Mouse (Mus musculus) hindbrain, embryonic 14.5 days (tissue): ENCODE results near the gene Rrp8. TPM values are rescaled to one million over a fixed set of nuclear protein-coding genes. Genes with fewer than 3 reads are reported as not detected.

Experiments
- ATAC-seq: fragments of 200-750 bp; cut with Nextera tagmentation; 2 replicates; pipeline ENCODE4 v1.8.0; 2017; ENCODE audit warnings: moderate number of reproducible peaks, mild to moderate bottlenecking, moderate TSS enrichment, moderate library complexity; ENCODE audit not compliant: low FRiP score
- DNase-seq: peaks from one replicate; pipeline ENCODE4 v3.0.0-alpha.2; 2015; ENCODE audit warnings: low spot score
- H3K27ac ChIP-seq: fragments of 300-500 bp; sonication (generic); 2 replicates; pipeline ENCODE4 v1.5.1; 2014; ENCODE audit warnings: mild to moderate bottlenecking, moderate library complexity
- H3K27me3 ChIP-seq: fragments of 300-500 bp; sonication (generic); 2 replicates; pipeline ENCODE4 v1.6.1; 2014; ENCODE audit warnings: mild to moderate bottlenecking, low read length, mixed read lengths; ENCODE audit not compliant: control insufficient read depth, insufficient read depth
- H3K36me3 ChIP-seq: fragments of 300-500 bp; sonication (generic); replicated peaks from 2 replicates; pipeline ENCODE4 v1.6.1; 2014; ENCODE audit not compliant: control insufficient read depth, insufficient read depth
- H3K4me1 ChIP-seq: fragments of 300-500 bp; sonication (generic); replicated peaks from 2 replicates; pipeline ENCODE4 v1.6.1; 2014; ENCODE audit warnings: antibody characterized with exemption, low read length, mixed read lengths; ENCODE audit not compliant: control insufficient read depth, insufficient read depth
- H3K4me2 ChIP-seq: fragments of 300-500 bp; sonication (generic); replicated peaks from 2 replicates; pipeline ENCODE4 v1.6.1; 2014; ENCODE audit warnings: mild to moderate bottlenecking, moderate library complexity
- H3K4me3 ChIP-seq: fragments of 300-500 bp; sonication (generic); replicated peaks from 2 replicates; pipeline ENCODE4 v1.5.1; 2014; ENCODE audit warnings: mild to moderate bottlenecking, low read length
- H3K9ac ChIP-seq: fragments of 300-500 bp; sonication (generic); 2 replicates; pipeline ENCODE4 v1.6.1; 2014
- H3K9me3 ChIP-seq: fragments of 300-500 bp; sonication (generic); 2 replicates; pipeline ENCODE4 v1.6.1; 2016; ENCODE audit warnings: low read length; ENCODE audit not compliant: control insufficient read depth
- WGBS: fragments of 180-500 bp; shearing (Covaris S2); extraction: QIAGEN DNeasy Blood & Tissue Kit; methylation state at CpG from one replicate; pipeline ENCODE4 v1.1.7; 2014; 5-methylcytosine and 5-hydroxymethylcytosine counted together
- polyA plus RNA-seq: library from polyadenylated mRNA; unstranded; fragments of >200 nt; fragmentation: Nextera tagmentation; extraction: Ambion mirVana; gene quantifications from 2 replicates; pipeline ENCODE4 v1.2.1, GENCODE M21; 2014

Gene Rrp8
- polyA plus RNA-seq, result 21.3 and 24.1 TPM in 2 replicates

DNA sequence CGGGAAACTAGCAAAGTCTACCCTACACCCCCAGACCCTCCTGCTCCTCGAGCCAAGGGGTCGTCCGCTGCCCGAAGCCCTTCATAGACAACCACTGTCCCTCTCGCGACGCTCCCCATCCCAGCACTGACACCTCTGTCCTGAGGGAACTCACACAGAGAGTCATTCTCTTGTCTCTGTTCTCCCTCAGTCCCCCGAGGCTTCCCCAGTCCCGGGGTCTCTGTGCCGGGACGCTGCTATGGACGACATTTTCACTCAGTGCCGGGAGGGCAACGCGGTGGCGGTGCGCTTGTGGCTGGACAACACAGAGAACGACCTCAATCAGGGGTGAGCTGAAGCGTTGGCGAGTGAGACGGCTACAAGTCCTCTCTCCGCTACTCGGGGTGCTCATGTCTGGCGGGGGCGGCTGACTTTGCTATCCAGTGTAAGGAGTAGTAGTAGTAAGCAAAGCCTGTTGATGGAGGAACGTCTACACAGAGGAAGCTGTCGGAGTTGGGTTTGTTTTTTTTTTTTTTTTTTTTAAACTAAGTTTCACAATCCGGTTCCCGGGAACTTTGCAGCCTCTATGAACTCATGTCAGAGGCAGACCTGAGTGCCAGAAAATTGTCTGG is at the start of gene Rrp8:
TSS of gene Rrp8 (minus strand) at position 475 of the 611 bp plus-strand sequence.
- Histone ChIP-seq H3K36me3 (peaks cover 55% of the 10 kb centered on the region), H3K4me1 (peaks cover 15% of the 10 kb centered on the region), H3K4me2 (peak within 1 kb of the TSS; percentile 90), H3K27me3 (no peaks in the 10 kb centered on the region), H3K27ac (peak within 1 kb of the TSS; percentile 69), H3K4me3 (peak within 1 kb of the TSS; percentile 65), H3K9me3 (no peaks in the 10 kb centered on the region), H3K9ac (peak within 1 kb of the TSS; percentile 91)
- DNase-seq (no peak), ATAC-seq (peak; percentile 21; the same call in 1 of the 2 replicates)
- WGBS, result under 1% methylated on average over 30 of the region's 30 CpGs

DNA sequence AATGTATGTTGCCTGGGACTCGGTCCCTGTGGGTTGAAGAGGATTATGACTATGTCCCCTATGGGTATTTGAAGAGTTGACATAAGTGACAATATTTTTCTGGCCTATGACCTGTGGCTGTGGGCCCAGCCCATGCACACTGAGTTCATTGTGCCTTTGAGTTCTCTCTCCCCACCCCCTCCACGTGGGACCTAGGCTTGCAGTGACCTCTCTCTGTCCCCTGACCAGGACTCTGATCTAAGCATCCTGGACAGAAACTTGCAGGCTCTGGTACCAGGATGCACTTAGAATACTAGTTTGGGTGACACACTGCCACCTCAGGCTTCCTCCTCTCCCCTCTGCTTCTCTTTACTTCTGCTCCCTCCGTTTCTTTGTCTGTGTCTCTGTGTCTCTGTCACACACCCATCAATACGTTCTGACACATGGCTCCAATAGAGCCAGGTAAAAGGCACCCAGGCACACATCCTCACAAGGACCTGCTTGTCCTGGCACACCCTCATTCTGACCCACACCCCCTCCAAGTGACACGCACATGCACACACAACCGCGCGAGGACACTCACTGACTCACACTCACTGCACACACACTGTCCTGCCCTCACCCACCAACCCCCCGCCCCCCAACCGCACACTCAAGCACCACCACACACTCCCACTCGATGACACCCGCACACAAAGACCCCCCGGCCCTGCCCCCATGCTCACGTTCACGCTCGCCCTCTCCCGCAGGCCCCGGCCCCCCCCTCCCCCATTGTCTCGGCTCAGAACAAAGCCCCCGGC is 49.5 kb upstream of the Rrp8 start:
- ATAC-seq (peak; percentile 78), DNase-seq (no peak)
- Histone ChIP-seq H3K4me3 (peak overlapping the region; percentile 83), H3K27ac (peak overlapping the region; percentile 99), H3K4me2 (peak overlapping the region; percentile 97), H3K9me3 (no peaks in the 10 kb centered on the region), H3K4me1 (peaks cover 49% of the 10 kb centered on the region), H3K27me3 (no peaks in the 10 kb centered on the region), H3K9ac (peak overlapping the region; percentile 99), H3K36me3 (peaks cover 38% of the 10 kb centered on the region)
- WGBS, result 5% methylated on average over 20 of the region's 20 CpGs

DNA sequence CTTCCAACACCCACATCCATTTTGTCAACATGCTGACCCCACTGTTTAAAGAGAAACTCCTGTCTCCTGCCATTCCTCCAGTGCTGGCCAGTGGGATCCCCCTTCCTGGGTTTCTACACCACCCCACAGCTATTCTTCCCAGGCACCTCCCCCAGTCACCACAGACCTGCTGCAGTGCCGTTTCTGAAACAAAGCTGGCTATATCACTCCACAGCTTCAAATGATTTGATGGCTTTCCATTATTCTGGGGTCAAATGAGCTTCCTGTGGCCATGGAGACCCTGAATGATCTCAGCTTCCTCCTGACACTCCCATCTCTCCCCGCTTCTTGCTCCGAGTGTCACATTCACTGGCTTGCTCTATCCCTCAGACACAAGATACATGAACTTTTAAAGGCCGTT is 47.4 kb upstream of the Rrp8 start:
- Histone ChIP-seq H3K4me1 (peaks cover 49% of the 10 kb centered on the region), H3K27ac (peak overlapping the region; percentile 18; the same call in 1 of the 2 replicates), H3K4me3 (peak overlapping the region; percentile 83), H3K9me3 (no peaks in the 10 kb centered on the region), H3K4me2 (peak overlapping the region; percentile 97), H3K36me3 (peaks cover 60% of the 10 kb centered on the region), H3K9ac (peak overlapping the region; percentile 49; the same call in 1 of the 2 replicates), H3K27me3 (no peaks in the 10 kb centered on the region)
- WGBS, result 7% methylated on average over 4 of the region's 4 CpGs
- no peak for DNase-seq
- no peak for ATAC-seq

DNA sequence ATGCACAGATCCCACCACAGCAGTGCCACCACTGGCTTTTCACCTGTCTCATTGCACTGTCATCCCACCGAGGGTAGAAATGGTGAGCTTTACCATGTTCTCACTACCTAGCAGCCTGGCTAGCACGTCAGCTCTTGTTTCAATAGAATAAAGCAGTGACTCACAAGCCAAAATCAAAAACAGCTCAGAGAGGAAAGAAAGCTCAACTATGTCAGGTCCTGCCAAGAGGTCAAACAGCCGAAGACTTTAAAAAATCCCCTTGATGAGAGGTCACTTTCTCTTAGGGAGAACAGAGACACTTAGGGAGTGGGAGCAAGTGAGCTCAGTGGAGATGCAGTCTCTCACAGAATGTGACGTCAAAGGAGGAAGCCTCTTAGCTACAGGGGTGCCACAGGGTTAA is 46.7 kb upstream of the Rrp8 start:
- Histone ChIP-seq H3K9me3 (no peaks in the 10 kb centered on the region), H3K27ac (no peak overlapping the region), H3K4me1 (peaks cover 52% of the 10 kb centered on the region), H3K4me3 (no peak overlapping the region), H3K36me3 (peaks cover 67% of the 10 kb centered on the region), H3K9ac (peak overlapping the region; percentile 49; the same call in 1 of the 2 replicates), H3K4me2 (peak overlapping the region; percentile 97), H3K27me3 (no peaks in the 10 kb centered on the region)
- ATAC-seq (no peak), DNase-seq (no peak)
- WGBS, result 40% methylated on average over 4 of the region's 4 CpGs

DNA sequence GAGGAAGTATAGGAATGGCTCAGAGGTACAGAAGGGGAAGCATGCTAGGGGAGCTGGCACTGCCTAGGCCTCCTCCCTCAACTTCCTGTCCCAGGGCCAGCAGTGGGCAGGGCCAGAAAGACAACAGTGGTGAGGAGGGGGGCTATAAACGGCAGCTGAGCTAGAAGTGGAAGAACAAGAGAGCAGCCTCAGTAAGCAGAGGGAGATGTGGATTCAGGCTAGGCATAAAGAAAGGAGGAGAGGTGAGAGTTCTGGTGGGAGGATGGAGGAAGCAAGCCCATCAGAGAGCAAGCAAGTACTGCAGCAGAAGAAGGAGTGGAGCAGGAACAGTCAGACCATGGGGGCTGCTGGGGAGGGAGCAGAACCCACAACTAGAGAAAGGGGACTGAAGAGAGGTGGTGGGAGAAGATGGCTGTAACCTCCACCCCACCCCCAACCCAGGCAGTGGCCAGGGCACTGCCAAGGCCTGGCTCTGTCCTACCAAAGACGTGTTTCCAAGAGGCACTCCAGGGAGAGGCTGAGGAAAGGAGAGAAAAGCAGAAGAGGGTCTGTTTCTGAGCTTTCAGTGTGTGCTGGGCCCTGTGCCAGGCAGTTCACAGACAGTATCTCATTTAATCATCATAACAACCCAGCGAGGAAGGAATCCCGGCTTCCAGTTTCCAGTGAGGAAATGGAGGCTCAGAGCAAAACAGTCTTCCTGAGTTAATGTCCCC is 41.5 kb upstream of the Rrp8 start:
- WGBS, result 32% methylated on average over 4 of the region's 4 CpGs
- DNase-seq (no peak), ATAC-seq (peak; percentile 74)
- Histone ChIP-seq H3K27me3 (no peaks in the 10 kb centered on the region), H3K9ac (peak overlapping the region; percentile 28; the same call in 1 of the 2 replicates), H3K9me3 (no peaks in the 10 kb centered on the region), H3K4me3 (no peak overlapping the region), H3K27ac (peak overlapping the region; percentile 70), H3K4me2 (peak overlapping the region; percentile 31), H3K36me3 (peaks cover 84% of the 10 kb centered on the region), H3K4me1 (peaks cover 58% of the 10 kb centered on the region)

DNA sequence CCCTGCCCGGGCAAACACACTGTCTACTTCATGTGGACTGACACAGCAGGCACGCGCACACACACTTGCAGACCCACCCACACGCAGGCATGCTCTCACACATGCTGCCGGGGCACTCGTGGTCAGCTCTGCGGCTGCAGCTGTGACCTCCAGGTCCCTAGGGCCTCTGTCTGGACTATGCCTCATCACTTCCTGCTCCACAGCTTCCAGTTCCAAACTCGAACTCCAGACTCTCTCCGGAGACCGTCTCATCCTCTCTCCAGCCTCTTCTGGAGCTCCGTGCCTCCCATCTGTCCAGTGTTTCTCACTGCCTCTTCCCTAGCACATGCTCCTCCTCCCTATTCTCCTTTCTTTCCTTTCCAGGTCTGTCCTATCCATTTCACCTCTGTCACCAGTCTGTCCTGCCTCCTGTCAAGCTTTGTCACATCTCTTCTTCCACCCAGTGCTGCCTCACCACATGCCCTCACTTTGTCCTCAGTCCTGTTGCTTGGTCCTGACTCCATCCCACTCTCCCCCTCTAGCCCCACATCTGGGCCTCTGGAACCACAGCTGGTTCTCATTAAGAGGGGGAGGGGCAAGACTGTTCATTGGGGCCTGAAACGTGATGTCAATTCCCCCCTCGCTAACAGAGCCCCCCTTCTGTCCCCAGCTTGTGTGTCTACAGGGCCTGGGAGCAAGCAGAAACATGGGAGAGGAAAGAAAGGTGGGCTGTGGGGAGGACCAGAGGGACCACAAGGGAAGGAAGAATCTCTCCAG is 40.8 kb upstream of the Rrp8 start:
- ATAC-seq (peak; percentile 23; the same call in 1 of the 2 replicates), DNase-seq (no peak)
- peak overlapping the region; percentile 70; the same call in 1 of the 2 replicates for H3K27ac ChIP-seq
- 44% methylated on average over 13 of the region's 13 CpGs for WGBS
- H3K4me1 ChIP-seq, result peaks cover 50% of the 10 kb centered on the region
- no peak overlapping the region for H3K4me3 ChIP-seq
- H3K4me2 ChIP-seq, result peak overlapping the region; percentile 31
- H3K9ac ChIP-seq, result peak overlapping the region; percentile 31
- H3K36me3 ChIP-seq, result peaks cover 80% of the 10 kb centered on the region
- no peaks in the 10 kb centered on the region for H3K27me3 ChIP-seq
- H3K9me3 ChIP-seq, result no peaks in the 10 kb centered on the region

DNA sequence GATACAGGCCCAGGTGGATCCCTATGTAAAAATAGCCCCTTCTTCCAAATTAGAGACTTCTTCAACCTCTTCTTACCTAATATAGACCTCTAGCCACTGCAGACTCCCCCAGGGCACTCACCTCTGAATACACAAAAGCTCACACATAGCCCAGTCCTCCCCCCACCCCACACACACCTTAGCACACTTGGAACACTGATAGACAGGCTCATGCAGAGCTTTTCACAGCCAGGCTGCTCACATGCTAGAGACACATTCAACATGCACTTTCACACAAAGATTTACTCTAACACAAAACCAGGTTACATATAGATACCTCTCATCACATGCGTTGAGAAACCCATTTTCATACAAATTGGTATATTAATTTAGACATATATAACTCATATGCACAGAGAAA is 40.1 kb upstream of the Rrp8 start:
- 84% methylated on average over 1 of the region's 1 CpGs for WGBS
- Histone ChIP-seq H3K4me1 (peaks cover 46% of the 10 kb centered on the region), H3K9me3 (no peaks in the 10 kb centered on the region), H3K9ac (no peak overlapping the region; the same call in 1 of the 2 replicates), H3K27me3 (no peaks in the 10 kb centered on the region), H3K4me3 (no peak overlapping the region), H3K4me2 (peak overlapping the region; percentile 31), H3K36me3 (peaks cover 80% of the 10 kb centered on the region), H3K27ac (no peak overlapping the region)
- ATAC-seq (no peak), DNase-seq (no peak)

DNA sequence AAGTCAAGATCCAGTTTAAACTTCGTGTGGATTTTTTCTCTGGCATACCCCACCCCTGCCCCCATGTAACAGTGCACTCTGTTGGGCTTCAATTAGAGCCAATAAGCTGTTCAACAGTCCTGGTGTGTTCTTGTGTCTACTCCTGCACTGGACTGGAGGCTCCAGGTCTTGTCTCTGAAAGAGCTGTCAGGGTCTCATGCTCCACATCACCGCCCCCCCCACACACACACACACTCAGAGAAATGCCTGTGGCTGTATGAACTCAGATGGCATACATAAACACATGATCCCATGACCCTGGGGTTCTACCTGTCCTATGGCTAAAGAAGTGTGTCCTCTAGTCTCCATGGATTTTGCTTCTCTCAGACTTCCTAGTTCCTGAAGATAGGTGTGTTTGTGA is 38.8 kb upstream of the Rrp8 start:
- WGBS, result 88% methylated on average over 2 of the region's 2 CpGs
- Histone ChIP-seq H3K4me3 (no peak overlapping the region), H3K4me2 (no peak overlapping the region), H3K27ac (no peak overlapping the region), H3K27me3 (no peaks in the 10 kb centered on the region), H3K9ac (no peak overlapping the region), H3K9me3 (no peaks in the 10 kb centered on the region), H3K4me1 (peaks cover 50% of the 10 kb centered on the region), H3K36me3 (peaks cover 80% of the 10 kb centered on the region)
- no peak for DNase-seq
- no peak for ATAC-seq
